Mouse (Mus musculus): ENCODE results near the gene Naa80. TPM values are rescaled to one million over a fixed set of nuclear protein-coding genes. Genes with fewer than 3 reads are reported as not detected.
A peak's percentile ranks its signal among the peaks of the same experiment; 100 is the strongest.
"Not testable (repeated sequence)": the region's sequence is repeated elsewhere in the genome, so short reads cannot be mapped to it uniquely, and the experiment has no call there.

Gene Naa80
- polyA plus RNA-seq, 1 experiment = 34.1 TPM

GRCm38 (mm10) chr9:107553541-107554318 is 25.0 kb upstream of the Naa80 start:
- TF ChIP-seq CTCF (IDR thresholded peaks at IDR 0.05; ENCODE audit: extremely low read depth, insufficient read depth, insufficient read length, insufficient replicate concordance) (no peak), POLR2A (IDR thresholded peaks at IDR 0.05; ENCODE audit: low read depth, low read length) (no peak)
- H3K27ac ChIP-seq (ENCODE audit: insufficient read depth, low read length) = peak overlapping the region; percentile 91
- H3K4me3 ChIP-seq (ENCODE audit: extremely low read depth, insufficient read depth, insufficient read length) = peak overlapping the region; percentile 70
- peaks cover 31% of the 10 kb centered on the region for H3K4me1 ChIP-seq (ENCODE audit: control insufficient read depth, insufficient read depth, insufficient read length)
- H3K36me3 ChIP-seq (ENCODE audit: control insufficient read depth, insufficient read depth, low read length) = peaks cover 15% of the 10 kb centered on the region
- DNase-seq (ENCODE audit: low read depth in 1 of 2, low spot score in 2 of 2) = peak in 1 of 2 experiments; percentile 52
- H3K27me3 ChIP-seq (ENCODE audit: control insufficient read depth, insufficient read depth, low read length) = no peaks in the 10 kb centered on the region
- WGBS = 4% methylated on average over 37 of the region's 37 CpGs

GRCm38 (mm10) chr9:107554319-107554825 is 24.3 kb upstream of the Naa80 start:
- Histone ChIP-seq H3K36me3 (ENCODE audit: control insufficient read depth, insufficient read depth, low read length) (peaks cover 21% of the 10 kb centered on the region), H3K27me3 (ENCODE audit: control insufficient read depth, insufficient read depth, low read length) (no peaks in the 10 kb centered on the region), H3K4me1 (ENCODE audit: control insufficient read depth, insufficient read depth, insufficient read length) (peaks cover 31% of the 10 kb centered on the region), H3K27ac (ENCODE audit: insufficient read depth, low read length) (peak overlapping the region; percentile 97), H3K4me3 (ENCODE audit: extremely low read depth, insufficient read depth, insufficient read length) (peak overlapping the region; percentile 91)
- peak; percentile 91 to 98 for DNase-seq (ENCODE audit: low read depth in 1 of 2, low spot score in 2 of 2)
- TF ChIP-seq POLR2A (IDR thresholded peaks at IDR 0.05; ENCODE audit: low read depth, low read length) (peak; percentile 91), CTCF (IDR thresholded peaks at IDR 0.05; ENCODE audit: extremely low read depth, insufficient read depth, insufficient read length, insufficient replicate concordance) (no peak)
- under 1% methylated on average over 52 of the region's 53 CpGs for WGBS

- H3K4me3 ChIP-seq (ENCODE audit: extremely low read depth, insufficient read depth, insufficient read length) = peak overlapping the region; percentile 91
- peak in 1 of 2 experiments; percentile 42 for DNase-seq (ENCODE audit: low read depth in 1 of 2, low spot score in 2 of 2)
- H3K4me1 ChIP-seq (ENCODE audit: control insufficient read depth, insufficient read depth, insufficient read length) = peaks cover 30% of the 10 kb centered on the region
- H3K27me3 ChIP-seq (ENCODE audit: control insufficient read depth, insufficient read depth, low read length) = no peaks in the 10 kb centered on the region
- TF ChIP-seq POLR2A (IDR thresholded peaks at IDR 0.05; ENCODE audit: low read depth, low read length) = no peak
- no peak for TF ChIP-seq CTCF (IDR thresholded peaks at IDR 0.05; ENCODE audit: extremely low read depth, insufficient read depth, insufficient read length, insufficient replicate concordance)
- peaks cover 24% of the 10 kb centered on the region for H3K36me3 ChIP-seq (ENCODE audit: control insufficient read depth, insufficient read depth, low read length)
- WGBS = under 1% methylated on average over 23 of the region's 23 CpGs
- H3K27ac ChIP-seq (ENCODE audit: insufficient read depth, low read length) = peak overlapping the region; percentile 97
Measured at GRCm38 (mm10) chr9:107555031-107555457, 23.6 kb upstream of the Naa80 start.

GRCm38 (mm10) chr9:107555701-107556100 is 23.0 kb upstream of the Naa80 start:
- peak overlapping the region; percentile 97; the same call in 1 of the 2 replicates for H3K27ac ChIP-seq (ENCODE audit: insufficient read depth, low read length)
- no peaks in the 10 kb centered on the region for H3K27me3 ChIP-seq (ENCODE audit: control insufficient read depth, insufficient read depth, low read length)
- peaks cover 24% of the 10 kb centered on the region for H3K4me1 ChIP-seq (ENCODE audit: control insufficient read depth, insufficient read depth, insufficient read length)
- WGBS = 55% methylated on average over 2 of the region's 2 CpGs
- H3K36me3 ChIP-seq (ENCODE audit: control insufficient read depth, insufficient read depth, low read length) = peaks cover 26% of the 10 kb centered on the region
- H3K4me3 ChIP-seq (ENCODE audit: extremely low read depth, insufficient read depth, insufficient read length) = peak overlapping the region; percentile 91
- DNase-seq (ENCODE audit: low read depth in 1 of 2, low spot score in 2 of 2) = no peak
- no peak for TF ChIP-seq POLR2A (IDR thresholded peaks at IDR 0.05; ENCODE audit: low read depth, low read length)
- no peak for TF ChIP-seq CTCF (IDR thresholded peaks at IDR 0.05; ENCODE audit: extremely low read depth, insufficient read depth, insufficient read length, insufficient replicate concordance)

GRCm38 (mm10) chr9:107556346-107556745 is 22.3 kb upstream of the Naa80 start:
- DNase-seq (ENCODE audit: low read depth in 1 of 2, low spot score in 2 of 2) = no peak
- Histone ChIP-seq H3K27me3 (ENCODE audit: control insufficient read depth, insufficient read depth, low read length) (no peaks in the 10 kb centered on the region), H3K4me3 (ENCODE audit: extremely low read depth, insufficient read depth, insufficient read length) (no peak overlapping the region), H3K36me3 (ENCODE audit: control insufficient read depth, insufficient read depth, low read length) (peaks cover 30% of the 10 kb centered on the region), H3K27ac (ENCODE audit: insufficient read depth, low read length) (0 out of 2 replicates have a peak overlapping the region, but pooled peaks have one; percentile 3), H3K4me1 (ENCODE audit: control insufficient read depth, insufficient read depth, insufficient read length) (peaks cover 19% of the 10 kb centered on the region)
- 27% methylated on average over 3 of the region's 3 CpGs for WGBS
- no peak for TF ChIP-seq POLR2A (IDR thresholded peaks at IDR 0.05; ENCODE audit: low read depth, low read length)
- TF ChIP-seq CTCF (IDR thresholded peaks at IDR 0.05; ENCODE audit: extremely low read depth, insufficient read depth, insufficient read length, insufficient replicate concordance) = no peak

- WGBS = under 1% methylated on average over 42 of the region's 46 CpGs
- H3K36me3 ChIP-seq (ENCODE audit: control insufficient read depth, insufficient read depth, low read length) = peaks cover 25% of the 10 kb centered on the region
- DNase-seq (ENCODE audit: low read depth in 1 of 2, low spot score in 2 of 2) = peak; percentile 82 to 95
Measured at GRCm38 (mm10) chr9:107563029-107563581, 15.6 kb upstream of the Naa80 start, which contains the start of gene Tusc2. Gene Tusc2 (plus strand): TSS chr9:107563255.

GRCm38 (mm10) chr9:107565556-107565955 is 13.1 kb upstream of the Naa80 start:
- peaks cover 17% of the 10 kb centered on the region; the same call in 1 of the 2 replicates for H3K4me1 ChIP-seq (ENCODE audit: control insufficient read depth, insufficient read depth, insufficient read length)
- not testable (repeated sequence) for DNase-seq (ENCODE audit: low read depth in 1 of 2, low spot score in 2 of 2); H3K27me3 ChIP-seq (ENCODE audit: control insufficient read depth, insufficient read depth, low read length); H3K27ac ChIP-seq (ENCODE audit: insufficient read depth, low read length); H3K36me3 ChIP-seq (ENCODE audit: control insufficient read depth, insufficient read depth, low read length); H3K4me3 ChIP-seq (ENCODE audit: extremely low read depth, insufficient read depth, insufficient read length)
- 48% methylated on average over 5 of the region's 5 CpGs for WGBS

More at GRCm38 (mm10) chr9:107563029-107563581, 15.6 kb upstream of the Naa80 start, which contains the start of gene Tusc2:
- TF ChIP-seq CTCF (IDR thresholded peaks at IDR 0.05; ENCODE audit: extremely low read depth, insufficient read depth, insufficient read length, insufficient replicate concordance) (no peak), POLR2A (IDR thresholded peaks at IDR 0.05; ENCODE audit: low read depth, low read length) (peak; percentile 40; the same call in 1 of the 2 replicates)
- Histone ChIP-seq H3K27me3 (ENCODE audit: control insufficient read depth, insufficient read depth, low read length) (no peaks in the 10 kb centered on the region), H3K4me3 (ENCODE audit: extremely low read depth, insufficient read depth, insufficient read length) (peak within 1 kb of the TSS; percentile 72), H3K4me1 (ENCODE audit: control insufficient read depth, insufficient read depth, insufficient read length) (peaks cover 10% of the 10 kb centered on the region; the same call in 1 of the 2 replicates), H3K27ac (ENCODE audit: insufficient read depth, low read length) (peak within 1 kb of the TSS; percentile 45)
